Mouse (Mus musculus) ZHBTc4 (cell line): ENCODE measurements around the gene Eif4h.

Experiments
- DNase-seq: peaks from one replicate; pipeline ENCODE4 v3.0.0-alpha.2; 2011; ENCODE audit warnings: low read depth, low spot score

Gene Eif4h

GRCm38 (mm10) chr5:134648976-134649375 is 9.7 kb upstream of the Eif4h start:
- peak; percentile 80 for DNase-seq

GRCm38 (mm10) chr5:134647394-134647793 is 8.1 kb upstream of the Eif4h start:
- no peak for DNase-seq

- DNase-seq, result peak; percentile 55
These were observed 7.2 kb upstream of the Eif4h start for GRCm38 (mm10) chr5:134646461-134646860.

GRCm38 (mm10) chr5:134644643-134645118 is 5.4 kb upstream of the Eif4h start:
- no peak for DNase-seq

- DNase-seq, result no peak
These were observed 4.8 kb upstream of the Eif4h start for GRCm38 (mm10) chr5:134644121-134644520.

GRCm38 (mm10) chr5:134640371-134640770 is 1.1 kb upstream of the Eif4h start:
- DNase-seq, result no peak

- peak; percentile 59 for DNase-seq
These were observed 625 bp downstream of the Eif4h start for GRCm38 (mm10) chr5:134638461-134639268.

GRCm38 (mm10) chr5:134637820-134638367 is 1.4 kb downstream of the Eif4h start:
- DNase-seq, result no peak

GRCm38 (mm10) chr5:134632841-134633240 is 6.4 kb downstream of the Eif4h start:
- DNase-seq, result peak; percentile 55

- no peak for DNase-seq
These were observed 8.5 kb downstream of the Eif4h start for GRCm38 (mm10) chr5:134630835-134631234.

GRCm38 (mm10) chr5:134629508-134629907 is 9.8 kb downstream of the Eif4h start:
- DNase-seq, result no peak

- DNase-seq, result no peak
These were observed 17.2 kb downstream of the Eif4h start for GRCm38 (mm10) chr5:134622069-134622468.

GRCm38 (mm10) chr5:134621099-134621640 is 18.1 kb downstream of the Eif4h start:
- DNase-seq, result no peak

- no peak for DNase-seq
These were observed 18.8 kb downstream of the Eif4h start for GRCm38 (mm10) chr5:134620457-134620856.

- DNase-seq, result peak; percentile 68
These were observed 22.2 kb downstream of the Eif4h start for GRCm38 (mm10) chr5:134617071-134617470.

- no peak for DNase-seq
These were observed 23.5 kb downstream of the Eif4h start for GRCm38 (mm10) chr5:134615780-134616179.

GRCm38 (mm10) chr5:134615380-134615779 is 23.9 kb downstream of the Eif4h start:
- no peak for DNase-seq

- DNase-seq, result no peak
These were observed 24.5 kb downstream of the Eif4h start, which contains the start of gene Lat2 for GRCm38 (mm10) chr5:134614802-134615201. Gene Lat2 (minus strand): TSS chr5:134615025.

GRCm38 (mm10) chr5:134614296-134614695 is 25.0 kb downstream of the Eif4h start:
- no peak for DNase-seq

GRCm38 (mm10) chr5:134613727-134614126 is 25.6 kb downstream of the Eif4h start:
- DNase-seq, result no peak

GRCm38 (mm10) chr5:134611810-134612521 is 27.3 kb downstream of the Eif4h start:
- no peak for DNase-seq
